Mouse (Mus musculus): ENCODE measurements around the gene Pde4d.
A peak's percentile ranks its signal among the peaks of the same experiment; 100 is the strongest.

GRCm38 (mm10) chr13:108453064-108453919, 3.5 kb downstream of the Pde4d start:
- TF ChIP-seq TAL1 (IDR thresholded peaks at IDR 0.05; ENCODE audit: low read length) (no peak; the same call in 1 of the 2 replicates), E2F4 (IDR thresholded peaks at IDR 0.05; ENCODE audit: borderline replicate concordance, low read depth, low read length) (no peak), CTCF (IDR thresholded peaks at IDR 0.05 in 2 of 3, conservative IDR thresholded peaks at IDR 0.05 in 1 of 3; ENCODE audit: control insufficient read depth in 1 of 3, insufficient read depth in 1 of 3, low read depth in 2 of 3, low read length in 3 of 3, poor library complexity in 1 of 3, severe bottlenecking in 1 of 3) (no peak), POLR2A (IDR thresholded peaks at IDR 0.05; ENCODE audit: control insufficient read depth in 1 of 2, insufficient read depth in 1 of 2, low read depth in 1 of 2, low read length in 2 of 2, poor library complexity in 1 of 2) (no peak), TBP (IDR thresholded peaks at IDR 0.05; ENCODE audit: low read depth, low read length) (no peak), MXI1 (IDR thresholded peaks at IDR 0.05; ENCODE audit: low read depth, low read length) (peak; percentile 80), MEF2A (IDR thresholded peaks at IDR 0.05; ENCODE audit: extremely low read depth, insufficient replicate concordance, low read depth, low read length, poor library complexity, severe bottlenecking) (no peak), MYC (IDR thresholded peaks at IDR 0.05; ENCODE audit: low read depth, low read length) (peak; percentile 79), POLR2AphosphoS2 (IDR thresholded peaks at IDR 0.05; ENCODE audit: low read length) (no peak), USF2 (IDR thresholded peaks at IDR 0.05; ENCODE audit: borderline replicate concordance in 1 of 2, insufficient read depth in 1 of 2, low read depth in 1 of 2, low read length in 2 of 2) (no peak), MAX (IDR thresholded peaks at IDR 0.05; ENCODE audit: low read length) (peak; percentile 83; the same call in 1 of the 2 replicates), NELFE (IDR thresholded peaks at IDR 0.05; ENCODE audit: low read depth, low read length) (no peak), EP300 (IDR thresholded peaks at IDR 0.05; ENCODE audit: low read depth in 1 of 2, low read length in 2 of 2) (peak; percentile 69 to 83)

Data from MEL (cell line).